Mouse (Mus musculus) heart, embryonic 14.5 days (tissue): ENCODE data around the gene Stfa2l1. TPM values are rescaled to one million over a fixed set of nuclear protein-coding genes. Genes with fewer than 3 reads are reported as not detected.
"Not testable (repeated sequence)": the region's sequence is repeated elsewhere in the genome, so short reads cannot be mapped to it uniquely, and the experiment has no call there.

Source experiments
- ATAC-seq: fragments of 200-750 bp; cut with Nextera tagmentation; 2 replicates; pipeline ENCODE4 v1.8.0; 2017; ENCODE audit warnings: low read depth, moderate TSS enrichment; ENCODE audit not compliant: insufficient number of reproducible peaks, insufficient read depth, low FRiP score
- H3K27ac ChIP-seq, 2 experiments: fragments of 200-500 bp in 1 of 2; fragments of 300-500 bp in 1 of 2; sonication (generic) in 1 of 2; replicated peaks in 1 of 2; 2 replicates each; pipeline ENCODE4 v1.5.1; 2012 to 2014; ENCODE audit warnings: low read depth in 2 of 2, low read length in 2 of 2, control low read depth in 1 of 2, mild to moderate bottlenecking in 1 of 2, mixed read lengths in 1 of 2; ENCODE audit not compliant: control insufficient read depth in 1 of 2, insufficient read depth in 1 of 2
- H3K27me3 ChIP-seq: fragments of 300-500 bp; sonication (generic); 2 replicates; pipeline ENCODE4 v1.6.1; 2014; ENCODE audit warnings: mild to moderate bottlenecking, low read length, control low read depth; ENCODE audit not compliant: control insufficient read depth, insufficient read depth
- H3K36me3 ChIP-seq: fragments of 300-500 bp; sonication (generic); 2 replicates; pipeline ENCODE4 v1.6.1; 2014; ENCODE audit warnings: mild to moderate bottlenecking, control low read depth, low read length, mixed read lengths; ENCODE audit not compliant: control insufficient read depth, insufficient read depth
- H3K4me1 ChIP-seq, 2 experiments: fragments of 200-500 bp in 1 of 2; fragments of 300-500 bp in 1 of 2; sonication (generic) in 1 of 2; 2 replicates each; pipeline ENCODE4 v1.6.1; 2012 to 2014; ENCODE audit warnings: low read length in 2 of 2, control low read depth in 1 of 2, mixed read lengths in 1 of 2; ENCODE audit not compliant: control insufficient read depth in 2 of 2, insufficient read depth in 2 of 2
- H3K4me2 ChIP-seq: fragments of 300-500 bp; sonication (generic); 2 replicates; pipeline ENCODE4 v1.6.1; 2014; ENCODE audit warnings: mild to moderate bottlenecking, low read length
- H3K4me3 ChIP-seq, 2 experiments: fragments of 200-500 bp in 1 of 2; fragments of 300-500 bp in 1 of 2; sonication (generic) in 1 of 2; 2 replicates each; pipeline ENCODE4 v1.5.1; 2012 to 2014; ENCODE audit warnings: low read length in 2 of 2, mild to moderate bottlenecking in 2 of 2, control low read depth in 1 of 2, low read depth in 1 of 2, moderate library complexity in 1 of 2; ENCODE audit not compliant: control insufficient read depth in 1 of 2, insufficient read depth in 1 of 2
- H3K9ac ChIP-seq: fragments of 300-500 bp; sonication (generic); 2 replicates; pipeline ENCODE4 v1.6.1; 2014; ENCODE audit warnings: mild to moderate bottlenecking, low read length
- H3K9me3 ChIP-seq: fragments of 300-500 bp; sonication (generic); 2 replicates; pipeline ENCODE4 v1.6.1; 2016; ENCODE audit warnings: low read length, control low read depth; ENCODE audit not compliant: control insufficient read depth
- WGBS: fragments of 180-500 bp; shearing (Covaris S2); extraction: QIAGEN DNeasy Blood & Tissue Kit; methylation state at CpG from one replicate; pipeline ENCODE4 v1.1.7; 2014; 5-methylcytosine and 5-hydroxymethylcytosine counted together
- polyA plus RNA-seq: library from polyadenylated mRNA; unstranded; fragments of >200 nt; fragmentation: Nextera tagmentation; extraction: Ambion mirVana; gene quantifications from 2 replicates; pipeline ENCODE4 v1.2.1, GENCODE M21; 2014

The Stfa2l1 gene
- polyA plus RNA-seq, 1 experiment from 2014 or later = 0.57 TPM

- 77% methylated on average over 2 of the region's 2 CpGs for WGBS
- Histone ChIP-seq H3K27ac (no peak overlapping the region), H3K27me3 (no peaks in the 10 kb centered on the region), H3K4me2 (no peak overlapping the region), H3K9me3 (0 out of 2 replicates have a peak, but pooled peaks cover 1% of the 10 kb centered on the region), H3K4me3 (no peak overlapping the region), H3K9ac (no peak overlapping the region), H3K36me3 (no peaks in the 10 kb centered on the region), H3K4me1 (no peaks in the 10 kb centered on the region)
- ATAC-seq = no peak
Measured at GRCm38 (mm10) chr16:36179910-36180309, 23.3 kb downstream of the Stfa2l1 start.

GRCm38 (mm10) chr16:36183912-36184311 lies 27.3 kb downstream of the Stfa2l1 start, which contains the start of gene Gm5483:
TSS of gene Gm5483 (plus strand) at chr16:36184212.
- not testable (repeated sequence) for H3K9ac ChIP-seq, H3K4me2 ChIP-seq, H3K4me1 ChIP-seq, H3K27ac ChIP-seq, H3K4me3 ChIP-seq, H3K27me3 ChIP-seq, H3K36me3 ChIP-seq, H3K9me3 ChIP-seq, ATAC-seq
- WGBS = 77% methylated on average over 4 of the region's 4 CpGs

- Histone ChIP-seq H3K4me1 (no peaks in the 10 kb centered on the region), H3K9ac (no peak overlapping the region), H3K27me3 (no peaks in the 10 kb centered on the region), H3K4me3 (no peak overlapping the region), H3K4me2 (no peak overlapping the region), H3K9me3 (no peaks in the 10 kb centered on the region), H3K27ac (no peak overlapping the region), H3K36me3 (no peaks in the 10 kb centered on the region)
- ATAC-seq = no peak
- 48% methylated on average over 19 of the region's 19 CpGs for WGBS
Measured at GRCm38 (mm10) chr16:36199226-36199625, 42.6 kb downstream of the Stfa2l1 start.

- Histone ChIP-seq H3K27me3 (no peaks in the 10 kb centered on the region), H3K4me1 (no peaks in the 10 kb centered on the region), H3K9ac (no peak overlapping the region), H3K9me3 (no peaks in the 10 kb centered on the region), H3K36me3 (no peaks in the 10 kb centered on the region), H3K27ac (no peak overlapping the region), H3K4me2 (no peak overlapping the region), H3K4me3 (no peak overlapping the region)
- WGBS = 62% methylated on average over 5 of the region's 5 CpGs
- no peak for ATAC-seq
Measured at GRCm38 (mm10) chr16:36203846-36204245, 47.2 kb downstream of the Stfa2l1 start.

GRCm38 (mm10) chr16:36205684-36206083 lies 49.1 kb downstream of the Stfa2l1 start:
- WGBS = 52% methylated on average over 2 of the region's 2 CpGs
- H3K4me2 ChIP-seq, H3K27me3 ChIP-seq, ATAC-seq, H3K4me1 ChIP-seq, H3K36me3 ChIP-seq, H3K9me3 ChIP-seq, H3K9ac ChIP-seq, H3K27ac ChIP-seq, H3K4me3 ChIP-seq: not testable (repeated sequence)

GRCm38 (mm10) chr16:36209967-36210453 lies 53.4 kb downstream of the Stfa2l1 start, which contains the start of gene Gm5416:
TSS of gene Gm5416 (plus strand) at chr16:36210403.
- no peaks in the 10 kb centered on the region for H3K4me1 ChIP-seq
- H3K9ac ChIP-seq = no peak within 1 kb of the TSS
- H3K9me3 ChIP-seq = no peaks in the 10 kb centered on the region
- no peak within 1 kb of the TSS for H3K4me2 ChIP-seq
- 71% methylated on average over 2 of the region's 2 CpGs for WGBS
- H3K4me3 ChIP-seq = no peak within 1 kb of the TSS
- H3K27ac ChIP-seq = no peak within 1 kb of the TSS
- no peaks in the 10 kb centered on the region for H3K27me3 ChIP-seq
- no peaks in the 10 kb centered on the region for H3K36me3 ChIP-seq
- ATAC-seq = no peak

Other genes starting within 250 kb of the Stfa2l1 start
- 8.4 and 9.9 TPM in 2 replicates for gene Parp9, start 218.3 kb upstream of the Stfa2l1 start, polyA plus RNA-seq
- 7.0 TPM in 2 replicates for gene Dtx3l, start 217.7 kb upstream of the Stfa2l1 start, polyA plus RNA-seq
- gene Kpna1, start 178.1 kb upstream of the Stfa2l1 start, polyA plus RNA-seq = 46.0 and 49.8 TPM in 2 replicates
- 7.8 and 7.9 TPM in 2 replicates for gene Wdr5b, start 115.6 kb upstream of the Stfa2l1 start, polyA plus RNA-seq
- gene Fam162a, start 85.2 kb upstream of the Stfa2l1 start, polyA plus RNA-seq = 997 and 1,000 TPM in 2 replicates
- 76.2 and 77.5 TPM in 2 replicates for gene Ccdc58, start 85.1 kb upstream of the Stfa2l1 start, polyA plus RNA-seq
- gene Csta1, start 25.6 kb upstream of the Stfa2l1 start, polyA plus RNA-seq = not detected in 2 replicates
- gene Gm5483, start 27.4 kb downstream of the Stfa2l1 start, polyA plus RNA-seq = 2.0 TPM in 1 of 2 replicates, not detected in the other
- gene Gm5416, start 53.6 kb downstream of the Stfa2l1 start, polyA plus RNA-seq = not detected in 2 replicates
- gene 2010005H15Rik, start 64.7 kb downstream of the Stfa2l1 start, polyA plus RNA-seq = not detected in 2 replicates
- gene Stfa1, start 120.1 kb downstream of the Stfa2l1 start, polyA plus RNA-seq = 1.1 and 3.9 TPM in 2 replicates
- gene BC117090, start 177.5 kb downstream of the Stfa2l1 start, polyA plus RNA-seq = not detected in 2 replicates
- gene BC100530, start 210.9 kb downstream of the Stfa2l1 start, polyA plus RNA-seq = 1.0 and 2.2 TPM in 2 replicates